Mouse (Mus musculus): ENCODE results near the gene Klk1b3. TPM values are rescaled to one million over a fixed set of nuclear protein-coding genes. Genes with fewer than 3 reads are reported as not detected.
A peak's percentile ranks its signal among the peaks of the same experiment; 100 is the strongest.
"Not testable (repeated sequence)": the region's sequence is repeated elsewhere in the genome, so short reads cannot be mapped to it uniquely, and the experiment has no call there.

Klk1b3 gene
- polyA plus RNA-seq, 1 experiment, result not detected

DNA sequence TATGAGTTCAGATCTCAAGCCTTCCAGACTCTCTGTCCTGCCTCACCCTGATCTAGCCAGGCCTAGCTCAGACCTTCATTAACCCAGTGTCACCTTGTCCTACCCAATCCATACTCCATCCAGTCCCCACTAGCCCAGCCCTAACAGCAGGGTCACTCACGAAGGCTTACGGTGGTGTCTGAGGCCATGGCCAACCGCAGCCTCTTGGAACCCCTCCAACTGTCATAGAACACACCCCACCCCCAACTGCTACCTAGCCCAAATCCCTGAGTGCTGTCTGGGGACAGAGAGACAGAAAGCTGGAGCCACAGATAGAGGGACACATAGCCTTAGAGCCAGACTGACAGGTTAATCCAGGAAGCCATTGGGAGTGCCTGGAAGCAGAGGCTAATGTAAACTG lies 37.9 kb downstream of the Klk1b3 start, which contains the start of gene Gm36864:
Gm36864 (plus strand) TSS at position 269 of the 400 bp plus-strand sequence.
- Histone ChIP-seq H3K27me3 (replicated peaks) (peaks cover 45% of the 10 kb centered on the region), H3K9me3 (no peaks in the 10 kb centered on the region), H3K36me3 (replicated peaks; ENCODE audit: low read length) (no peaks in the 10 kb centered on the region), H3K4me3 (replicated peaks) (no peak within 1 kb of the TSS), H3K4me1 (peaks cover 29% of the 10 kb centered on the region)
- TF ChIP-seq FLI1 (IDR thresholded peaks at IDR 0.05; ENCODE audit: low read length) (no peak), GATA1 (IDR thresholded peaks at IDR 0.05; ENCODE audit: borderline replicate concordance, low read length) (no peak)

- Histone ChIP-seq H3K4me1 (peaks cover 39% of the 10 kb centered on the region), H3K9me3 (peaks cover 3% of the 10 kb centered on the region; the same call in 1 of the 2 replicates), H3K4me3 (replicated peaks) (no peak overlapping the region), H3K27me3 (replicated peaks) (peaks cover 37% of the 10 kb centered on the region), H3K36me3 (replicated peaks; ENCODE audit: low read length) (no peaks in the 10 kb centered on the region)
- TF ChIP-seq GATA1 (IDR thresholded peaks at IDR 0.05; ENCODE audit: borderline replicate concordance, low read length) (no peak), FLI1 (IDR thresholded peaks at IDR 0.05; ENCODE audit: low read length) (no peak)
Measured at GRCm38 (mm10) chr7:44239913-44240312, 41.9 kb downstream of the Klk1b3 start.

GRCm38 (mm10) chr7:44240712-44241111 lies 42.7 kb downstream of the Klk1b3 start:
- Histone ChIP-seq H3K9me3 (peaks cover 3% of the 10 kb centered on the region; the same call in 1 of the 2 replicates), H3K4me3 (replicated peaks) (peak overlapping the region; percentile 8), H3K27me3 (replicated peaks) (peaks cover 36% of the 10 kb centered on the region), H3K36me3 (replicated peaks; ENCODE audit: low read length) (no peaks in the 10 kb centered on the region), H3K4me1 (peaks cover 47% of the 10 kb centered on the region)
- TF ChIP-seq FLI1 (IDR thresholded peaks at IDR 0.05; ENCODE audit: low read length) (no peak), GATA1 (IDR thresholded peaks at IDR 0.05; ENCODE audit: borderline replicate concordance, low read length) (no peak)

GRCm38 (mm10) chr7:44241163-44241562 lies 43.2 kb downstream of the Klk1b3 start:
- TF ChIP-seq GATA1 (IDR thresholded peaks at IDR 0.05; ENCODE audit: borderline replicate concordance, low read length) (no peak), FLI1 (IDR thresholded peaks at IDR 0.05; ENCODE audit: low read length) (no peak)
- no peak overlapping the region for H3K4me3 ChIP-seq (replicated peaks)
- H3K27me3 ChIP-seq (replicated peaks), result peaks cover 31% of the 10 kb centered on the region
- H3K9me3 ChIP-seq, result peaks cover 3% of the 10 kb centered on the region; the same call in 1 of the 2 replicates
- H3K36me3 ChIP-seq (replicated peaks; ENCODE audit: low read length), result no peaks in the 10 kb centered on the region
- H3K4me1 ChIP-seq, result peaks cover 48% of the 10 kb centered on the region

- peaks cover 60% of the 10 kb centered on the region for H3K4me1 ChIP-seq
- H3K9me3 ChIP-seq, result peaks cover 3% of the 10 kb centered on the region; the same call in 1 of the 2 replicates
- H3K4me3 ChIP-seq (replicated peaks), result peak overlapping the region; percentile 18
- peaks cover 14% of the 10 kb centered on the region for H3K27me3 ChIP-seq (replicated peaks)
- peaks cover 12% of the 10 kb centered on the region for H3K36me3 ChIP-seq (replicated peaks; ENCODE audit: low read length)
- TF ChIP-seq FLI1 (IDR thresholded peaks at IDR 0.05; ENCODE audit: low read length), result no peak
Measured at GRCm38 (mm10) chr7:44244080-44244479, 46.1 kb downstream of the Klk1b3 start.

GRCm38 (mm10) chr7:44246055-44246983 lies 48.3 kb downstream of the Klk1b3 start, which contains the start of the genes 1700028J19Rik and 2410002F23Rik:
TSS of gene 1700028J19Rik (minus strand) at chr7:44246695.
TSS of gene 2410002F23Rik (plus strand) at chr7:44246722.
- peak within 1 kb of the TSS; percentile 96 for H3K4me3 ChIP-seq (replicated peaks)
- peaks cover 60% of the 10 kb centered on the region for H3K4me1 ChIP-seq
- TF ChIP-seq FLI1 (IDR thresholded peaks at IDR 0.05; ENCODE audit: low read length) (peak; percentile 79; the same call in 1 of the 2 replicates), GATA1 (IDR thresholded peaks at IDR 0.05; ENCODE audit: borderline replicate concordance, low read length) (no peak)

DNA sequence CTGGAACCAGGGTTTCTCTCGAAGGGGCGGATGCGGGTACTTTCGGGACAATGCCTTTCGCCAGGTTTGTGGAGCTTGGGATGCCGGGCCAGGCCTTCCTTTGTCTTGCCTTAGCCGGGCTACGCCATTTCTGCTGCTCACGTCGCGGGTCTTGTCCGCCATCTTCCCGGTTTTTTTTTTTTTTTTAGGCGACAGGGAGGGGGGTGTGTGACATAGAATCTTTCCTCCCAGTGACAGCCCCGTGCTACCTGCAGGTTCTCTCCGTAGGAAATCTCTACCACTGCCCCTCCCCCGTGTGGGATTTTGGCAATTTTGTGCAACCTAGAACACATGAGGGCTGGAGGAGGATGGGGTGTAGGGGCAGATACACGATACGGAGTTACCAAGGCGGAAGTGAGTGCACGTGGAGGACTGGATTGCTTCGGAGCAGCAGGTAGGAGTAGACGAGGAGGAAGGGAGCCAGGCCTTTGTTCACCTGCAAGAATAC lies 49.0 kb downstream of the Klk1b3 start:
- peaks cover 4% of the 10 kb centered on the region for H3K27me3 ChIP-seq (replicated peaks)
- peak overlapping the region; percentile 96 for H3K4me3 ChIP-seq (replicated peaks)
- peaks cover 58% of the 10 kb centered on the region for H3K4me1 ChIP-seq
- peaks cover 37% of the 10 kb centered on the region for H3K36me3 ChIP-seq (replicated peaks; ENCODE audit: low read length)
- peaks cover 3% of the 10 kb centered on the region; the same call in 1 of the 2 replicates for H3K9me3 ChIP-seq
- TF ChIP-seq FLI1 (IDR thresholded peaks at IDR 0.05; ENCODE audit: low read length), result no peak
- no peak for TF ChIP-seq GATA1 (IDR thresholded peaks at IDR 0.05; ENCODE audit: borderline replicate concordance, low read length)

More at GRCm38 (mm10) chr7:44246055-44246983, 48.3 kb downstream of the Klk1b3 start, which contains the start of the genes 1700028J19Rik and 2410002F23Rik:
- Histone ChIP-seq H3K36me3 (replicated peaks; ENCODE audit: low read length) (peaks cover 35% of the 10 kb centered on the region), H3K27me3 (replicated peaks) (peaks cover 4% of the 10 kb centered on the region), H3K9me3 (peaks cover 3% of the 10 kb centered on the region; the same call in 1 of the 2 replicates)

GRCm38 (mm10) chr7:44247971-44248370 lies 50.0 kb downstream of the Klk1b3 start:
- no peak for TF ChIP-seq GATA1 (IDR thresholded peaks at IDR 0.05; ENCODE audit: borderline replicate concordance, low read length)
- no peak for TF ChIP-seq FLI1 (IDR thresholded peaks at IDR 0.05; ENCODE audit: low read length)
- Histone ChIP-seq H3K36me3 (replicated peaks; ENCODE audit: low read length) (peaks cover 47% of the 10 kb centered on the region), H3K4me1 (peaks cover 63% of the 10 kb centered on the region), H3K27me3 (replicated peaks) (no peaks in the 10 kb centered on the region), H3K9me3 (peaks cover 3% of the 10 kb centered on the region; the same call in 1 of the 2 replicates), H3K4me3 (replicated peaks) (peak overlapping the region; percentile 65)

DNA sequence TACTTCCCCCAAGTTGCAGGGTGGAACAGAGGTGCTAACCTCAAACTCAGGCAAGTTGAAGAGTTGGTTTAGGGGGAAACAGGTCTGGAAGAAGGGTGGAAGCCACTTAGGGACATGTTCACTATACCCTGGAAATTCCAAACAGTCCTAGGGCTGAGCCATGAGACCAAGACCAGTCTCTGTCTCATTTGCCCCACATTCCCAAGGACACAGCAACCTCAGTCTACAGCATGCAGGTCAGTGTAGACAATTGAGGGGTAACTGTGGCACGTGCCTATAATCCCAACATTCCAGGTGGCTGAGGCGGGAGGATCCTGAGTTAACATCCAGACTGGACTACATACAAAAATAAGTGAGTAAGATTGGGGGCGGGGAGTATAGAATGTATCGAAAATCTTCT lies 51.3 kb downstream of the Klk1b3 start:
- TF ChIP-seq GATA1 (IDR thresholded peaks at IDR 0.05; ENCODE audit: borderline replicate concordance, low read length) (no peak), FLI1 (IDR thresholded peaks at IDR 0.05; ENCODE audit: low read length) (no peak)
- H3K4me1 ChIP-seq, result peaks cover 66% of the 10 kb centered on the region
- H3K9me3 ChIP-seq, result 0 out of 2 replicates have a peak, but pooled peaks cover under 1% of the 10 kb centered on the region
- no peak overlapping the region for H3K4me3 ChIP-seq (replicated peaks)
- H3K27me3 ChIP-seq (replicated peaks), result no peaks in the 10 kb centered on the region
- peaks cover 59% of the 10 kb centered on the region for H3K36me3 ChIP-seq (replicated peaks; ENCODE audit: low read length)

- H3K9me3 ChIP-seq; H3K4me3 ChIP-seq (replicated peaks); H3K27me3 ChIP-seq (replicated peaks): not testable (repeated sequence)
- peaks cover 64% of the 10 kb centered on the region for H3K36me3 ChIP-seq (replicated peaks; ENCODE audit: low read length)
- H3K4me1 ChIP-seq, result peaks cover 61% of the 10 kb centered on the region
Measured at GRCm38 (mm10) chr7:44250732-44251275, 52.8 kb downstream of the Klk1b3 start.

Data from megakaryocyte, embryonic 14.5 days (primary cell).